Mouse (Mus musculus): ENCODE measurements around the gene Olfr127.
"Not testable (repeated sequence)": the region's sequence is repeated elsewhere in the genome, so short reads cannot be mapped to it uniquely, and the experiment has no call there.

Gene Olfr127

DNA sequence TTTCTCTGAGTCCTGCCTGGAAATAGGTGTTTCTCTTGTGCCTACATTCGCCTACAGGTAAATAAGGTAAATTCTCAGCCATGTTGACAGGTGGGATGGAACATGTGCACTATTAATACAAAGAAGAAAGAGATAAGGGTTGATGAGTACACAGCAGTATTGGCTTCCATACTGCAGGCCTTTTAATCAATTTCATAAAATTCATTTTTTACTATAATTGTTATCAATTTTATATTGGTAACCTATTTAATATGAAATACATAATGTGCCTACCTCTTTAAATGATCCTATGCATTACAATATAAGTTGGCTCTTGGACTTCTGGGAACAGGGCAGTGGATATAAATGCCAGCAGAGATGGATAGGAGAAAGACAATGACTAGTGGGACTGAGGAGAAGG is at the start of gene Olfr127:
Gene Olfr127 (plus strand): TSS at position 301 of the 400 bp plus-strand sequence.
- no peak for DNase-seq (ENCODE audit: low spot score in 2 of 2)

DNA sequence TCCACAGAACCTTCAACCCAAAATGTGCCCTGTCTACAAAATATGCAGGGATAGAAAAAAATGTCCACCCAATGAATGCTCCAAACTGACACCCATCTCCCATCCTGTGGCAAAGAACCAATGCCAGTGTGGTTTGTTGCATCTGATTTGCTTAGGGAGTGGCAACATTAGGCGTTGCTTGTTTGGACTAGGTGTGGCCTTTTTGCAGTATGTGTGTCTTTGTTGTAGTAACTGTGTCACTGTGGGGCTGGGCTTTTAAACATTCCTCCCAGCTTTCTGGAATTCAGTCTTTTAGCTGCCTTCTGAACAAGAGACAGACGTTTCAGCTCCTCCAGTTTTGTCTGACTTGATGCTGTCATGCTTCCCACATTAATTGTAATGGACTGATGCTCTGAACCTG is 36.3 kb upstream of the Olfr127 start:
- DNase-seq (ENCODE audit: low spot score in 2 of 2), result no peak

DNA sequence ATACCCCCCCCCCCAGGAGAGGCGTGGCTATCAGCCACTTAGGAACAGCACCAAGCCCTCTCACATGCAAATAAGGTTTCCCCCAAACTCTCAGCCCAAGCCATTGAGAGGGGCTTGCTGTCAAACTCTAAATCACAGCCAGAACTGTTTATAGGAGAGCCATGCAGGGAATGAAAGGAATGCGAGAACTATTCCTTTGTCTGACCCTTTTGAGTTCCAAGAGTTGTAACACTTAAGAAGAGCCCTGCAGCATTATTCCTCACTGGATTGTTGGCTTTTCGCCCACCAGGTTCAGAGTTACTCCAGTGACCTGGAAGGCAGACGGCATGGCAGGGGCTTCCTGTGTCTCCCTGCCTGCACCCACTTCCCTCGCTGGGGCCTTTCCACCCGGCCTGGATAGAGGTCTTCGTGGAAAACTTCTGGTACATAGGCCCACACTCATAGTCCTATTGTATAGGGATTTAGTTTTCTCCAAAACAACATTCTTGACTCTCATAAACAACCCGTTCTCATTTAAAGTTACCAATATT is 30.5 kb upstream of the Olfr127 start:
- no peak for DNase-seq (ENCODE audit: low spot score in 2 of 2)

DNA sequence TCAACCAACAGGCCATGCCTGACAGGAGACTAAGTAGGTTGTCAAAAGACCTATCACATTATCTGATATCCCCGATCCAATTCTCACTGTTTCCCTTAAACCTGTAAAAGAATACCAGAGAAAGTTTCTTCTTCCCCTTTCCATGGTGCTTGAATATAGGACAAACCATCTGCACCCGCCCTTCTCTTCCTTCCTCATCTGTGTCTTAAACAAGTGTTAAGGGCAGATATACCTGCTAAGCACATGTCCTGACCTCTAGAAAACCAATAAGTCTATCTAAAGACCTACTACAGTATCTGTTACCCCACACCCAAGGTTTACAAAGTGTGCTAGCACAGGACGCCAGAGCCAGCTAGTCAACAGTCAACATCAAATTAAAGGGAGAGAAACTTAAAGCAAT is 26.4 kb upstream of the Olfr127 start:
- no peak for DNase-seq (ENCODE audit: low spot score in 2 of 2)

DNA sequence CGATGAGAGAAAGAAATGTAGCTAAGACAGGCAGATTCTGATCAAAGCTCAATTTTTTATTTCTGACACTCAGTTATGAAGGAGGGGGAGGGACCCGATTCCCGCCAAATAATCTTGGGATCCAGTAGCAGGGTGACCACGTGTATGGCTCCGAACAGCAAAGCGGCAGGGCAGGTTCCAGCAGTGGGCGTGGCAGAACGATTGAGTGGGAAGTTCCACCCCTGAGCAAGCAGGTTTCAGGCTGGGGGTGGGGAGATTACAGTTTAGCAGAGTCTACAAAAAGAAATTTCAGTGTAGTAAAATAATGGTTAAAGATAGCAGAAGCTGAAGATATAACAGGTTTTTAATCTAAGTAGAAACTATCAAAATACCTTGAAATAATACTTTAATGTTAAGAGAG is 6.6 kb downstream of the Olfr127 start:
- not testable (repeated sequence) for DNase-seq (ENCODE audit: low spot score in 2 of 2)

DNA sequence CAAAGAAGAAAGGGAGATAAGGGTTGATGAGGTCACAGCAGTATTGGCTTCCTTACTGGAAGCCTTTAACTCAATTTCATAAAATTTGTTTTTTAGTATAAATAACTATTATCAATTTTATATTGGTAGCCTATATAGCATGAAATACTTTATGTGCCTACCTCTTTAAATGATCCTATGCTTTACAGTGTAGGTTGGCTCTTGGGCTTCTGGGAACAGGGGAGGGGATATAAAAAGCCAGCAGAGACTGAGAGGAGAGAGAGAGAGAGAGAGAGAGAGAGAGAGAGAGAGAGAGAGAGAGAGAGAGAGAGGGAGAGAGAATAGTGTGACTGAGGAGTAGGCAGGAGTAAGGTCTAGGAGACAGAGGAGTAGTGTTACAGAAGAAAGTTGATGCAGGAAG is 20.0 kb downstream of the Olfr127 start, which contains the start of gene Olfr128:
Gene Olfr128 (plus strand): TSS at position 301 of the 400 bp plus-strand sequence.
- DNase-seq (ENCODE audit: low spot score in 2 of 2), result no peak

DNA sequence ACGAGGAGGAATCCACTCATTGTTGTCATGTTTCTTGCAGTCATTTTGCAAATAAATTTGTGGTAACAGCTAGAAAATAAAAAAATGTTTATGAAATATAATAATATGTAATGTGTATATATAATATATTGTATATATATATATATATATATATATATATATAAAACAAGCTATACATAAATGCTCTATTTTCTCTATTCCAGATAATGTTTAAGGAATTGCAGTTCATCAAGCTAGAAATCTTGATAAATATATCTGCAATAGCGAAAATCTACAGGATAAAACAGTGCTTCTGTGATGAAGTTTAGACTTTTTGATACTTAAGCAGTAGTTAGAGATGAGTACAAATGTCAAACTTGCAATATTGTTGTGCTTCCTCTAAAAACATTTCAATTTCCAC is 52.7 kb downstream of the Olfr127 start, which contains the start of gene Olfr761:
Gene Olfr761 (minus strand): TSS at position 101 of the 400 bp plus-strand sequence.
- DNase-seq (ENCODE audit: low spot score in 2 of 2), result no peak
